Mouse (Mus musculus) thymus, postnatal 36 days (tissue): ENCODE results near the gene Cebpz.

Experiments
- DNase-seq, 2 experiments: peaks; one replicate each; pipeline ENCODE4 v3.0.0; 2022; ENCODE audit warnings: mixed read lengths in 2 of 2

The Cebpz gene

GRCm38 (mm10) chr17:78895394-78895793 is 41.5 kb downstream of the Cebpz start:
- peak in 1 of 2 experiments; percentile 21 for DNase-seq

GRCm38 (mm10) chr17:78894991-78895390 is 41.9 kb downstream of the Cebpz start:
- no peak for DNase-seq

GRCm38 (mm10) chr17:78891020-78891419 is 45.8 kb downstream of the Cebpz start:
- no peak for DNase-seq

- DNase-seq: no peak
These were observed 47.7 kb downstream of the Cebpz start for GRCm38 (mm10) chr17:78889184-78889583.

- DNase-seq: no peak
These were observed 48.3 kb downstream of the Cebpz start for GRCm38 (mm10) chr17:78888554-78888953.

GRCm38 (mm10) chr17:78885286-78886065 is 51.4 kb downstream of the Cebpz start:
- DNase-seq: no peak

- no peak for DNase-seq
These were observed 53.6 kb downstream of the Cebpz start for GRCm38 (mm10) chr17:78883291-78883690.

GRCm38 (mm10) chr17:78882401-78883112 is 54.3 kb downstream of the Cebpz start, which contains the start of gene Eif2ak2:
Eif2ak2 (minus strand) TSS chr17:78882573.
- DNase-seq: peak; percentile 64 to 75

- peak; percentile 14 to 33 for DNase-seq
These were observed 55.0 kb downstream of the Cebpz start for GRCm38 (mm10) chr17:78881878-78882304.

GRCm38 (mm10) chr17:78873886-78874285 is 63.0 kb downstream of the Cebpz start:
- DNase-seq: no peak
